Mouse (Mus musculus) erythroblast, embryonic 14.5 days (primary cell): Measurements from ENCODE around the gene Shmt1. TPM values are rescaled to one million over a fixed set of nuclear protein-coding genes. Genes with fewer than 3 reads are reported as not detected.

ENCODE experiments used
- H3K27me3 ChIP-seq: 2 replicates; pipeline ENCODE4 v1.6.1; 2012; ENCODE audit warnings: inconsistent platforms; ENCODE audit not compliant: control insufficient read depth
- H3K36me3 ChIP-seq: 2 replicates; pipeline ENCODE4 v1.6.1; 2012; ENCODE audit warnings: mild to moderate bottlenecking, inconsistent platforms; ENCODE audit not compliant: control insufficient read depth
- H3K4me1 ChIP-seq: 2 replicates; pipeline ENCODE4 v1.6.1; 2012; ENCODE audit warnings: inconsistent platforms; ENCODE audit not compliant: control insufficient read depth
- H3K4me3 ChIP-seq: replicated peaks from 2 replicates; pipeline ENCODE3; 2012; ENCODE audit warnings: moderate library complexity, mild to moderate bottlenecking, inconsistent platforms
- H3K9me3 ChIP-seq: 2 replicates; pipeline ENCODE4 v1.6.1; 2012; ENCODE audit warnings: low read length, inconsistent platforms, mixed read lengths; ENCODE audit not compliant: control insufficient read depth
- GATA1 ChIP-seq: IDR thresholded peaks from 2 replicates; pipeline ENCODE4 v1.6.1; 2012; ENCODE audit warnings: low read length, inconsistent platforms, mixed read lengths
- TAL1 ChIP-seq: IDR thresholded peaks from 3 replicates; pipeline ENCODE4 v1.6.1; 2012; ENCODE audit warnings: low read length, inconsistent platforms, mixed read lengths
- polyA plus RNA-seq: library from polyadenylated mRNA; stranded (reverse); fragments of >175 nt; gene quantifications from 2 replicates; pipeline ENCODE4 v1.2.3, GENCODE M21; 2012

Gene Shmt1
- polyA plus RNA-seq, 1 experiment = not detected

GRCm38 (mm10) chr11:60827241-60827945 is 15.9 kb upstream of the Shmt1 start:
- H3K36me3 ChIP-seq = peaks cover 5% of the 10 kb centered on the region
- H3K4me3 ChIP-seq = no peak overlapping the region
- H3K4me1 ChIP-seq = peaks cover 25% of the 10 kb centered on the region
- no peaks in the 10 kb centered on the region for H3K9me3 ChIP-seq
- TF ChIP-seq GATA1 (no peak), TAL1 (no peak)
- no peaks in the 10 kb centered on the region for H3K27me3 ChIP-seq

GRCm38 (mm10) chr11:60826700-60827099 is 15.2 kb upstream of the Shmt1 start:
- H3K4me3 ChIP-seq = no peak overlapping the region
- no peak for TF ChIP-seq GATA1
- TF ChIP-seq TAL1 = no peak
- H3K4me1 ChIP-seq = peaks cover 19% of the 10 kb centered on the region
- H3K36me3 ChIP-seq = no peaks in the 10 kb centered on the region; the same call in 1 of the 2 replicates
- H3K27me3 ChIP-seq = no peaks in the 10 kb centered on the region
- H3K9me3 ChIP-seq = no peaks in the 10 kb centered on the region

- TF ChIP-seq TAL1 (no peak), GATA1 (no peak)
- no peak overlapping the region for H3K4me3 ChIP-seq
- peaks cover 4% of the 10 kb centered on the region for H3K4me1 ChIP-seq
- no peaks in the 10 kb centered on the region for H3K9me3 ChIP-seq
- H3K27me3 ChIP-seq = no peaks in the 10 kb centered on the region
- no peaks in the 10 kb centered on the region for H3K36me3 ChIP-seq
Measured at GRCm38 (mm10) chr11:60825191-60825590, 13.7 kb upstream of the Shmt1 start.

GRCm38 (mm10) chr11:60823771-60824170 is 12.3 kb upstream of the Shmt1 start:
- no peak for TF ChIP-seq TAL1
- TF ChIP-seq GATA1 = no peak
- no peaks in the 10 kb centered on the region for H3K27me3 ChIP-seq
- H3K36me3 ChIP-seq = no peaks in the 10 kb centered on the region
- H3K4me3 ChIP-seq = no peak overlapping the region
- no peaks in the 10 kb centered on the region for H3K9me3 ChIP-seq
- H3K4me1 ChIP-seq = no peaks in the 10 kb centered on the region

GRCm38 (mm10) chr11:60816398-60816797 is 4.9 kb upstream of the Shmt1 start:
- Histone ChIP-seq H3K4me3 (no peak overlapping the region), H3K27me3 (no peaks in the 10 kb centered on the region; the same call in 1 of the 2 replicates), H3K4me1 (peaks cover 4% of the 10 kb centered on the region), H3K36me3 (no peaks in the 10 kb centered on the region), H3K9me3 (no peaks in the 10 kb centered on the region)
- TF ChIP-seq TAL1 (no peak), GATA1 (no peak)

- Histone ChIP-seq H3K4me3 (peak overlapping the region; percentile 60), H3K9me3 (no peaks in the 10 kb centered on the region), H3K36me3 (no peaks in the 10 kb centered on the region), H3K27me3 (no peaks in the 10 kb centered on the region), H3K4me1 (peaks cover 15% of the 10 kb centered on the region)
- TF ChIP-seq GATA1 (no peak), TAL1 (no peak)
Measured at GRCm38 (mm10) chr11:60811054-60811460, 461 bp downstream of the Shmt1 start.

- H3K4me1 ChIP-seq = peaks cover 15% of the 10 kb centered on the region
- no peaks in the 10 kb centered on the region for H3K9me3 ChIP-seq
- H3K4me3 ChIP-seq = peak overlapping the region; percentile 60
- TF ChIP-seq TAL1 = no peak
- TF ChIP-seq GATA1 = no peak
- H3K27me3 ChIP-seq = no peaks in the 10 kb centered on the region
- H3K36me3 ChIP-seq = no peaks in the 10 kb centered on the region; the same call in 1 of the 2 replicates
Measured at GRCm38 (mm10) chr11:60810046-60810965, 1.2 kb downstream of the Shmt1 start.

GRCm38 (mm10) chr11:60809546-60809945 is 2.0 kb downstream of the Shmt1 start:
- Histone ChIP-seq H3K27me3 (no peaks in the 10 kb centered on the region), H3K9me3 (no peaks in the 10 kb centered on the region), H3K4me1 (peaks cover 15% of the 10 kb centered on the region), H3K4me3 (peak overlapping the region; percentile 60), H3K36me3 (no peaks in the 10 kb centered on the region; the same call in 1 of the 2 replicates)
- TF ChIP-seq GATA1 = no peak
- no peak for TF ChIP-seq TAL1

GRCm38 (mm10) chr11:60808286-60809070 is 3.0 kb downstream of the Shmt1 start:
- Histone ChIP-seq H3K4me1 (peaks cover 21% of the 10 kb centered on the region), H3K9me3 (no peaks in the 10 kb centered on the region), H3K36me3 (no peaks in the 10 kb centered on the region; the same call in 1 of the 2 replicates), H3K27me3 (no peaks in the 10 kb centered on the region), H3K4me3 (peak overlapping the region; percentile 2)
- no peak for TF ChIP-seq GATA1
- TF ChIP-seq TAL1 = no peak
